Mouse (Mus musculus): Measurements from ENCODE around the gene Nudt22. TPM values are rescaled to one million over a fixed set of nuclear protein-coding genes. Genes with fewer than 3 reads are reported as not detected.

Gene Nudt22
- polyA plus RNA-seq, 1 experiment = 53.8 TPM

DNA sequence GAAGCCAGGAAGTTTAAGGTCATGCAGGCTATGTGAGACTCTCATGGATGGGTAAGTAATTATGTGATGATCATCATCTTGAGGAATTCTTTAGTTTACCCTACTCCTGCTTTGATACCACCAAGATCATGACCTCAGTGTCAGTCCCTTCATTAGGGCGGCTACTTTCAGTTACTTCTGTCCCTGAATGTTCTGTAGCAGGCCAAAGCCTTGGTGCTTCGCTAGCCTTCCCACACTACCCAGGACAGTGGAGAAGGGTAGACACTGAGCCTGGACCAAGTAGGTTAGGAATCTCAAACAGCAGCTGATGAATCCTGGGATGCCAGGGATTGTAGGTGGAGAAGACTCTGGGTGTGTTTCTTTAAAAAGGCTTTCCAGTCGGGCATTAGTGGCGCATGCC, 14.5 kb downstream of the Nudt22 start:
- Histone ChIP-seq H3K4me1 (ENCODE audit: control insufficient read depth, insufficient read depth, insufficient read length, low read length) (peaks cover 15% of the 10 kb centered on the region), H3K27ac (ENCODE audit: insufficient read depth, low read depth, low read length) (no peak overlapping the region), H3K4me3 (ENCODE audit: low read depth, low read length) (no peak overlapping the region), H3K27me3 (ENCODE audit: control insufficient read depth, insufficient read depth, low read length) (no peaks in the 10 kb centered on the region), H3K36me3 (ENCODE audit: control insufficient read depth, insufficient read depth, low read length) (peaks cover 11% of the 10 kb centered on the region)
- TF ChIP-seq POLR2A (IDR thresholded peaks at IDR 0.05; ENCODE audit: low read depth, low read length) = no peak
- no peak for TF ChIP-seq CTCF (IDR thresholded peaks at IDR 0.05; ENCODE audit: extremely low read depth, insufficient read length, insufficient replicate concordance, low read depth, low read length)
- 84% methylated on average over 4 of the region's 4 CpGs for WGBS

DNA sequence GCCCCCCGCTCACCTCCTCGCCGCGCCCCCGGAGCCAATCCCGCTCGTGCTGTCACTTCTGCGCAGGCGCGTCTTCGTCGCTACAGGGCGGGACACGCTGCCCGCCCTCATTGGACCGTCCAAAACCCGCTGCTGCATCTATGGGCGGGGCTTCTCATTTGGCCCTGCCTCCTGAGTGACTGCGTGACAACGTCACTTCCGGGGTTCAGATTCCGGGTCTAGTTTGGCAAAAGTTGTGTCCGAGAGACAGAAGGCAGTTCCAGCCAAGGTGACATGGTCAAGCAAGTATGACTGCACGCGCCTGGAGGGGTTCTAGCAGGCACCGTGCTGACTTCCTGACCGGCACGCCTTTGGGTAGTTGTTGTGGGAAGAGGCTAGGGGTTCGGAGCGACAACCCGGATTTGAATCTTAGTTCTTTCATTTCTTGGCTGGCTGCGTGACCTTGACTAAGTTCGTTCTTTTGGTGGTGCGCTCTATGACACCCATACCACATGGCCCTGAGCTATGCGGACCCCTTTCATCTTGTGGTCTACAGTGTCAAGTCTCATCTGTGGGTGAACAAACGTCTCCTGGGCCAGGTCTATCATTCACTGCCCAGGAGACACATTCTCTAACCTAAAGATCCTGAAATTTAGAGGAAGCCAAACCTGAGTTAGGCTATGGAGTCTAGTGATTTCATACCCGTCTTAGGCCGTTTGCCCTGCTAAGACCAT, 15.4 kb downstream of the Nudt22 start, which contains the start of gene Fkbp2:
Gene Fkbp2, minus strand, starts transcription at position 121 of the 713 bp plus-strand sequence.
- Histone ChIP-seq H3K36me3 (ENCODE audit: control insufficient read depth, insufficient read depth, low read length) (peaks cover 11% of the 10 kb centered on the region), H3K27me3 (ENCODE audit: control insufficient read depth, insufficient read depth, low read length) (no peaks in the 10 kb centered on the region), H3K4me3 (ENCODE audit: low read depth, low read length) (peak within 1 kb of the TSS; percentile 67), H3K27ac (ENCODE audit: insufficient read depth, low read depth, low read length) (peak within 1 kb of the TSS; percentile 85), H3K4me1 (ENCODE audit: control insufficient read depth, insufficient read depth, insufficient read length, low read length) (peaks cover 15% of the 10 kb centered on the region)
- under 1% methylated on average over 38 of the region's 38 CpGs for WGBS
- TF ChIP-seq CTCF (IDR thresholded peaks at IDR 0.05; ENCODE audit: extremely low read depth, insufficient read length, insufficient replicate concordance, low read depth, low read length) (no peak), POLR2A (IDR thresholded peaks at IDR 0.05; ENCODE audit: low read depth, low read length) (peak; percentile 96)

DNA sequence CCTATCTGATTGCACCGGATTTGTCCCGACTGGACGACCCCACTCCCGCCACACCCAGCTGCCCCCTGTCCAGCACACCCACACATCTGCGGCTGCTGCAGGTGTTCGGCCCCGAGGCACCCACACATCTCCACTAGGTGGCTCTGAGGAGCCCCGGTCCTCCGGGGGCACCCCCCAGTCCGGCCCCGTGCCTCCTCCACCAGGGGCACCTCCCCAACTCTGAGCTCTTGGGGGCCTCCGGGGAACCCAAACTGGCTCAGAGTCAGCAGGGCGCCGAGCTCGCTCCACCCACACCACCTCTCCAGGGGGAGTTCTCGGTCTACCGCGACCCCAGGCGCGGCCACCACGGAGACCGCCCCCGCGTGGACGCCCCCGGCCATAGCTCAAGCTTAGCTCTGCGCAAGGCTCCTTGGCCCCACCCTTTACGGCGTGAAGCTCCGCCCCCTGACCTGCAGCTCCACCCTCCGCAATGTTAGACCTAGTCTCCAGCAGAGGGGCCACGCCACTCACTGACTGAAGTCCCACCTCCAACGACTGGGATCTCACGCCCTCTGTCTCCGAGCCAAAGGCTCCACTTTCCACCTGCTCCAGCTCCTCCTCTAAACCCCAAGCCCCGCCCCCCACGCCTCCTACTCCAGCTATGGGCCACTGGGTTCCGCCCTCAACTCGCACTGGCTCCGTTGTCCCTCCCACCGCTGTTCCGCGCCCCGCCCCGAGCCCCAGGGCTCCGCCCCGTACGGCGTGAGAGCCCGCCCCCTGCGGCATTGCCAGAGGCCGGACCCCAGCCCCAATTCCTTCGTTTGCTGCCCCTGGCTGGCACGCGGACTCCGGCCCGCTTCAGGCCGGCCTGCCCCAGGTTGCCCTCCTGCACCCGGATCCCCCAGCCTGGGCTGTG, 16.2 kb downstream of the Nudt22 start:
- WGBS = under 1% methylated on average over 59 of the region's 59 CpGs
- TF ChIP-seq POLR2A (IDR thresholded peaks at IDR 0.05; ENCODE audit: low read depth, low read length) (no peak; the same call in 1 of the 2 replicates), CTCF (IDR thresholded peaks at IDR 0.05; ENCODE audit: extremely low read depth, insufficient read length, insufficient replicate concordance, low read depth, low read length) (peak; percentile 89)

DNA sequence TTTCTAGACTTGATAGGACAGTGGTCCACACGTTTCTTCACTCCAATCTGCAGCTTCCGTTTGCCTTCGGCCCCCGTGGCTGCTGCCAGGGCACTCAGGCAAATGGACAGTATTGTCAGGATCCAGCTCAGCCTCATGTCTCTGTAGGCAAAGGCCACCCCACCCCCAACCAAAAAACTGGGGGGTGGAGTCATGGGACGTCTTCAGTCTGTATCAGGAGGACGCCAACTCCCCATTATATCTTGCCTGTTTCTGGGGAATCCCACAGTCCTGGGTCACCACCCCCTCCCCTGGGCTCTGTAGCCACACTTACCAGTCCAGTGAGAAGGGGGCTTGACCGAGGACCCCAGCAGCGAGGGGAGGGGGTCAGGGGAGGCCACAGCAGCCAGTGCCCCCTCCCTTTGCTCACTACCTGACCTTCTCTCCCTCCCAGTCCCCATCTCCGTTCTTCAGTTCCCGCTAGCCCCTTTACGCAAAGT, 16.9 kb downstream of the Nudt22 start:
- no peaks in the 10 kb centered on the region for H3K27me3 ChIP-seq (ENCODE audit: control insufficient read depth, insufficient read depth, low read length)
- WGBS = 6% methylated on average over 11 of the region's 11 CpGs
- no peak for TF ChIP-seq POLR2A (IDR thresholded peaks at IDR 0.05; ENCODE audit: low read depth, low read length)
- no peak for TF ChIP-seq CTCF (IDR thresholded peaks at IDR 0.05; ENCODE audit: extremely low read depth, insufficient read length, insufficient replicate concordance, low read depth, low read length)
- peak overlapping the region; percentile 67 for H3K4me3 ChIP-seq (ENCODE audit: low read depth, low read length)
- H3K36me3 ChIP-seq (ENCODE audit: control insufficient read depth, insufficient read depth, low read length) = peaks cover 11% of the 10 kb centered on the region
- peak overlapping the region; percentile 45 for H3K27ac ChIP-seq (ENCODE audit: insufficient read depth, low read depth, low read length)
- H3K4me1 ChIP-seq (ENCODE audit: control insufficient read depth, insufficient read depth, insufficient read length, low read length) = peaks cover 16% of the 10 kb centered on the region

More for the DNA sequence above, 16.2 kb downstream of the Nudt22 start:
- H3K36me3 ChIP-seq (ENCODE audit: control insufficient read depth, insufficient read depth, low read length) = peaks cover 11% of the 10 kb centered on the region
- peak overlapping the region; percentile 81 for H3K27ac ChIP-seq (ENCODE audit: insufficient read depth, low read depth, low read length)
- peaks cover 15% of the 10 kb centered on the region for H3K4me1 ChIP-seq (ENCODE audit: control insufficient read depth, insufficient read depth, insufficient read length, low read length)
- no peaks in the 10 kb centered on the region for H3K27me3 ChIP-seq (ENCODE audit: control insufficient read depth, insufficient read depth, low read length)
- H3K4me3 ChIP-seq (ENCODE audit: low read depth, low read length) = peak overlapping the region; percentile 67

DNA sequence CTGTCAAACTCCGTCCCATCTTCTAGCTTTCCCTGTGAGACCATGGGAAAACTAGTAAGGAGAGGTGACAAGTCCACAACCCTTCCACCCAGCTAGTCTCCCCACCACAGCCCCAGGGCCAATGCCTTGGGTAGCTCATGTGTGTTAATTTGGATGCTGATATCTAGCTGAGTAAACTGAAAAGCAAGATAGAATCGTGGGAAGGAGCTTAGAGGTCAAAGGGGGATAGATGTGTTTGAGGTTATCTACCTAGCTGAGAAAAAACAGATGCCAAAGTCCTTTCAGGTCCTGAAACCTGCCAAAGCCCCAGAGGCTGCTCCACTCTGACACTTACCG, 17.3 kb downstream of the Nudt22 start:
- 26% methylated on average over 3 of the region's 3 CpGs for WGBS
- TF ChIP-seq POLR2A (IDR thresholded peaks at IDR 0.05; ENCODE audit: low read depth, low read length) (no peak), CTCF (IDR thresholded peaks at IDR 0.05; ENCODE audit: extremely low read depth, insufficient read length, insufficient replicate concordance, low read depth, low read length) (no peak)
- no peaks in the 10 kb centered on the region for H3K27me3 ChIP-seq (ENCODE audit: control insufficient read depth, insufficient read depth, low read length)
- H3K4me3 ChIP-seq (ENCODE audit: low read depth, low read length) = no peak overlapping the region
- peaks cover 11% of the 10 kb centered on the region for H3K36me3 ChIP-seq (ENCODE audit: control insufficient read depth, insufficient read depth, low read length)
- peak overlapping the region; percentile 45 for H3K27ac ChIP-seq (ENCODE audit: insufficient read depth, low read depth, low read length)
- peaks cover 18% of the 10 kb centered on the region for H3K4me1 ChIP-seq (ENCODE audit: control insufficient read depth, insufficient read depth, insufficient read length, low read length)

DNA sequence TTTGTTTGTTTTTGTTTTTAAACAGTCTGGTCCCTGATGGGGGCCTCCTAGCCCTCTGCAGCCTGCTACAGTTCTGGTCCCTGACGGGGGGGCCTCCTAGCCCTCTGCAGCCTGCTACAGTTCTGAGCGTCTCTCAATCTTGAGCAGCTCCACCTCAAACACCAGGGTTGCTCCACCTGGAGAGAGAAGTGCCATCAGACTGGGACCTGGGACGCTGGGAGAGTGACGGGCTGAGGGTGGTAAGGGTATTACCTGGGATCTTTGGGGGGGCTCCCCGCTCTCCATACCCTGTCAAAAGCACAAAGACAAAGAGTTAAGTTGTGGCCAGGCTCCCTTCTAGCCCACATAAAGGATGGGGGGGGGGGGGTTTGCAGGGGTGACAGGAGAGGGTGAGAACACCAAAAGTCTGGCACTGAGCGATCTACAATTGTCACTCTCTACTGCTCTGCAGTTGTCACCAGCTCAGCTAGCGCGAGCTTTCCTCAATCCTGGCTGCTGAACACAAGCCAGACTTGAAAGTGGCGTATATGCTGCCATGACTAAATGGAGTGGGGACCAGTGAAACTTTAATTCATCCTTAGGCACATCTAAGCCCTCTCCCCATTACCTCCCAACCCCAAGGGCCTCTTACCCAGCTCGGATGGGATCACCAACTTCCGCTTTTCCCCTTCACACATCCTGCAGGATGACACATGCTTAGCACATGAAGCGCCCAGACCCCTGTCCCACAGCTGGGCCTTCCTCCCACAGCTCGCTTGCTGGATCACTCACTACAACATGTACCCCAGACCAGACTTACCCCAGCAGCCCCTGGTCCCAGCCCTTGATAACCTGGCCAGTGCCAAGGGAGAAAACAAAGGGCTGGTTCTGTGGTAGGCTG, 17.9 kb downstream of the Nudt22 start:
- Histone ChIP-seq H3K36me3 (ENCODE audit: control insufficient read depth, insufficient read depth, low read length) (peaks cover 11% of the 10 kb centered on the region), H3K4me1 (ENCODE audit: control insufficient read depth, insufficient read depth, insufficient read length, low read length) (peaks cover 18% of the 10 kb centered on the region), H3K4me3 (ENCODE audit: low read depth, low read length) (no peak overlapping the region), H3K27ac (ENCODE audit: insufficient read depth, low read depth, low read length) (peak overlapping the region; percentile 45), H3K27me3 (ENCODE audit: control insufficient read depth, insufficient read depth, low read length) (no peaks in the 10 kb centered on the region)
- WGBS = 82% methylated on average over 13 of the region's 13 CpGs
- no peak for TF ChIP-seq POLR2A (IDR thresholded peaks at IDR 0.05; ENCODE audit: low read depth, low read length)
- TF ChIP-seq CTCF (IDR thresholded peaks at IDR 0.05; ENCODE audit: extremely low read depth, insufficient read length, insufficient replicate concordance, low read depth, low read length) = no peak
